Mouse (Mus musculus) frontal cortex, adult 2 months (tissue): ENCODE results near the gene Sult5a1. TPM values are rescaled to one million over a fixed set of nuclear protein-coding genes. Genes with fewer than 3 reads are reported as not detected.
"Not testable (repeated sequence)": the region's sequence is repeated elsewhere in the genome, so short reads cannot be mapped to it uniquely, and the experiment has no call there.

Experiments used
- DNase-seq, 2 experiments: peaks; one replicate each; pipeline ENCODE4 v3.0.0; 2022; ENCODE audit warnings: low spot score in 1 of 2; ENCODE audit errors: extremely low spot score in 1 of 2
- polyA plus RNA-seq: library from polyadenylated mRNA; depleted of rRNA; stranded (reverse); fragments of >200 nt; gene quantifications from 2 replicates; pipeline ENCODE4 v1.2.3, GENCODE M21; 2012

Gene Sult5a1
- polyA plus RNA-seq, 1 experiment = 0.98 TPM

DNA sequence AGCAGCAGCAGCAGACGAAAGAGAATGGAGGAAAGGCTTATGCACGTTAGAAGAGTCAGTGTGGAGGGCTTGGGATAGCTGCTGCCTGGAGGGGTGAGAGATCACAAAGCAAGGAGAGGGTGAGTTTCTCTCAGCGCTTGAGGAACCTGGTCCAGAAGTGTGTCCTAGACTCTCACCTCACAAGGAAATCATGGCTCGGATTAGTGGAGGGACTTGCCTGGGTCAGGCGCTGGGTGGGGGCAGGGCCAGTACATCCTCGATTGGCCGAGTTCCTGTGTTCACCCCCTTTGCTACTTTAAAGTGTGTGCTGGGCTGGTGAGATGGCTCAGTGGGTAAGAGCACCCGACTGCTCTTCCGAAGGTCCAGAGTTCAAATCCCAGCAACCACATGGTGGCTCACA lies 22.3 kb downstream of the Sult5a1 start:
- no peak for DNase-seq

DNA sequence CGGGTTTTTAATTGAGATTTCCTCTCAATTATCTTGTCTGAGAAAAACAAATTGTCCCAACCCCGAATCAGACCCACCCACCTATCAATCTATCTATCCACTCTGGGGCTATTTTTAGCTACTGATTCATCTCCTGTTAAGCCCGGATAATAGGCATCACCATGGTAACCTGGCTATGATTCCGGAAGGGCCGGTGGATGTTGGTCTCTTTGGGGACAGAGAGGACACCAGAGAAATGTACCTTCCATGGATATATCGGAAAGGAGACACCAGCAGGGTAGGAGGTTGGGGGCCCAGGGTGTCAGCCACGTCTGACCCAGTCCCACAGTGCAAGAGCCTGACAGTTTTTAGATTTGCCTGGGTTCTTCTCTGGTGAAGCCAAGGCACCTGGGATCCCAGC lies 22.7 kb downstream of the Sult5a1 start:
- DNase-seq = peak in 1 of 2 experiments; percentile 42

DNA sequence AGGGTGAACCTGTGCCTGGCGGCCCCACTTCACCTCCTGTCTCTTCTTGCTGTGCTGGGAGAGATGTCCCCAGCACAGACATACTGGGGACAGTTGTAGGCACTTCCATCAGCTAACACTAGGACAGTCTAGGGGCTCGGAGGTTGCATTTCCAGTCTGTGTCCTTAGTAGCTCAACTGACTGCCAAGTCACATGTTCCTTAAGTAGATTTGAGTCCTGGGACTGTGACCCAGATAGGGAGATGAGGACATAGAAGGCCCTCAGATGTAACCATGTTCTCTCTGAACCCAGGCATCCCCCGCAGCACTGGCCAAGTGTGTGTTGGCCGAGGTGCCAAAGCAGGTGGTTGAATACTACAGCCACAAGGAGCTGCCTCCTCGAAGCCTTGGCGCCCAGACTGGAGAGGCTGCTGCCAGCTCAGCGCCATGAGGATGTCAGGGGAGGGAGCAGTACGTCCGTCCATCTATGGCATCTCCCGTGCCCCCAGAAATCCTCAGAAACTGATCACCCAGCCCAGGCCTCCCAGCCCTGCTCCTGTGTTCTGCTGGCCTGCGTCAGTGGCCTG lies 23.9 kb downstream of the Sult5a1 start:
- DNase-seq = no peak

DNA sequence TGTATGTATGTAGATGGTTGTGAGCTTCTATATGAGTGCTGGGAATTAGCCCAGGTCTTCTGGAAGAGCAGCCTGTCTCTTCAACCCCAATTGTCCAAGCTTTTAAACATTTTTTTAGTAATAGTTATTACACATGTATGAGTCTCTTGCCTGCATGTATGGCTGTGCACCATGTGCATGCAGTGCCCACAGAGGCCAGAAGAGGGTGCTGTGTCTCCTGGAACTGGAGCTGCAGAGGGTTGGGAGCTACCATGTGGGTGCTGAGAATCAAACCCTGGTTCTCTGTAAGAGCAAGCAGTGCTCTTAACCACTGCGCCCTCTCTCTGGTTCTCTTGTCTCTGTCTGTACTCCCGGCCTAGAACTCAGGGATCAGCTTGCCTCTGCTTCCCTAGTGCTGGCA lies 25.2 kb downstream of the Sult5a1 start:
- DNase-seq = no peak

DNA sequence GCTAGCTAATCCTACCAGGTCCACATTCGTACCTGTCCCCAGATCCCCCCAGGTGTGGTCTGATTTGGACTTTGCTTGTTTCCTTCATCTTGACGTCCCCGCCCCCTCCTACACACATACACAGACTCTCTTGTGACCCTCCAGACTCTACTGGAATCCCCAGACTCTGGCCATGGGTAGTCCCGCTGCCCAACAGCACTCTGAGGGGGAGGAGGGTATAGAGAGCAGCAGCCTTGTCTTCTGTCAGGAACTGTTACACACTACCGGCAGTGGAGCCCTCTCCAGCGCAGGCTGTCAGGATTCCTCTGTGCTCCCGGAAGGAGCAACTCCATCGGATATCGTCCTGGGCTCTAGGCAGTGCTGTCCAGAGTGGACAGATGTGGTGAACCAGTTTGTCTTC lies 27.1 kb downstream of the Sult5a1 start:
- DNase-seq = no peak

DNA sequence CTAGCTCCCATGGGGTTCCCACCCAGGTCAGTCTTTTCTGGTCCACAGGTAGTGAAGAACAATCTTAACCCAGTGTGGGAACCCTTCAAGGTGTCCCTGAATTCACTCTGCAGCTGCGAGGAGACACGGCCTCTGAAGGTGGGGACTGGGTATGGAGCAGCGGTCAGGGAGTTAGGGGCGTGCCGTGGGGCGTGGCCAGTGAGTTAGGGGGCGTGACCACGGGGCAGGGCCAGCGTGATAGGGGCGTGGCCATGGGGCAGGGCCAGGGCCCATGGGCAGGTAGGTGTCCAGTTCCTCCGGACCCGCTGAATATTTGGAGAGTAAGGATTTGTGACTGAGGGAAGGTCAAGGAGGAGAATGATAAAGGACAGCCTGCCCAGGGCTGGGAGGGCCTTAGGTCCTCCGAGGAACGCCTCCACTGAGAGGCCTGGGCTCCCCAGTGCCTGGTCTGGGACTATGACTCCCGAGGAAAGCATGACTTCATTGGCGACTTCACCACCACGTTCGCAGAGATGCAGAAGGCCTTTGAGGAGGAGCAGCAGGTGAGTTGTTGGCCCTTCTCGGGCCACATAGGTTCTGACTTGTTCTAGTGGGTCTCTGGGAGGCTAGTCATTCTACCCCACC lies 31.8 kb downstream of the Sult5a1 start:
- no peak for DNase-seq

DNA sequence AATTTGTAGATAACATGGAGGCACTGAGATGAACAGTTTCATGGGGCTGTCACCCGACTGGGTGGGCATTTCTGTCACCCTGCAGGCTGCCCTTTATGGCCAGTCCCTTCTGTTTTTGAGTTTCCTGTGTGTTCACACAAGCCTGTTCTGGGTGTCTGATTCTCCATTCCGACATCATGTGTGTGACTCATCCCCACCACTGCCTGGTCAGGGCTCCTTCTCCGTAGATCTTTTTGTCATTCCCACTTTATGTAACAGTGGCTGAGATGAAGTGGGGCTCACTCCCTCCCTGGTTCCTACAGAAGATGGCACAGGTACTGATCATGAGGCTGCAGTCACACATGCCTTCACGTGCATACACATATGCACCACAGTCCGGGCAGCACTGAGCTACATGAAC lies 35.4 kb downstream of the Sult5a1 start:
- DNase-seq = peak in 1 of 2 experiments; percentile 32

DNA sequence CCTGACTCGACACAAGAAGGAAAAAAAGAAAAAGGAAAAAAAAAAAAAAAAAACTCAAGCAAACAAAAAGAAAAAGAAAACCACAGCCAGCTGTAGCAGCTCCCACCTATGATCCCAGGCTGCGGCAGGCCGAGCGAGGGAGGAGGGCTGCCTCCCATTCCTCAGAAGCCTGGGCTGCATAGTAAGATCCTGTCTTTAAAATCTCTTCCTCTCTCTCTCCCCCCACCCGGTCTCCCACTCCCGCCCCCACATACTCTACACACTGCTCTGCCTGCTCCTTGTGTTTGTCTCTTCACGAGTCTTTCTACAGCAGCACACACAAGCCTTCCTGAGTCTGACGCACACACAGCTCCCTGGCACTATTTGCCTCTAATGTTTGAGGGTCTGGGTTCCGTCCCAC lies 36.1 kb downstream of the Sult5a1 start:
- DNase-seq = peak in 1 of 2 experiments; percentile 36

DNA sequence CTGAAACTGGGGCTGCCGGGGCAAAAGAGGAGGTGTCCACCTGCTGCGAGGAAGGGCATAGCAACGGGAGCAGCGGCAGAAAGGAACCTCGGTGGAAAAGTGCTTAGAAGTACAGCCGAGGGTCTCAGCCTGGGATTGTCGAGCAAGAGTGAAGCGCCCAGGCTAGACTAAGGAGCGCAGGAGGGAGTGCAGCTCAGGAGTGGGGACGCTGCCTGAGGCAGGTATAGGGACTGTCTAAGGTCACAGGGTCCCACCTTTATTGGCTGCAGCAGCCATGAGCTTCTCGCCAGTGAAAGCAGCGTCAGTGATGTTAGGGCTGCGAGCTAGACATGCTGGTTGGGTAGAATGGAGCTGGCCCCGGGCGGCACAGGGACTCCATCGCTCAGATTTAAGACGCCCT lies 40.4 kb downstream of the Sult5a1 start:
- no peak for DNase-seq

DNA sequence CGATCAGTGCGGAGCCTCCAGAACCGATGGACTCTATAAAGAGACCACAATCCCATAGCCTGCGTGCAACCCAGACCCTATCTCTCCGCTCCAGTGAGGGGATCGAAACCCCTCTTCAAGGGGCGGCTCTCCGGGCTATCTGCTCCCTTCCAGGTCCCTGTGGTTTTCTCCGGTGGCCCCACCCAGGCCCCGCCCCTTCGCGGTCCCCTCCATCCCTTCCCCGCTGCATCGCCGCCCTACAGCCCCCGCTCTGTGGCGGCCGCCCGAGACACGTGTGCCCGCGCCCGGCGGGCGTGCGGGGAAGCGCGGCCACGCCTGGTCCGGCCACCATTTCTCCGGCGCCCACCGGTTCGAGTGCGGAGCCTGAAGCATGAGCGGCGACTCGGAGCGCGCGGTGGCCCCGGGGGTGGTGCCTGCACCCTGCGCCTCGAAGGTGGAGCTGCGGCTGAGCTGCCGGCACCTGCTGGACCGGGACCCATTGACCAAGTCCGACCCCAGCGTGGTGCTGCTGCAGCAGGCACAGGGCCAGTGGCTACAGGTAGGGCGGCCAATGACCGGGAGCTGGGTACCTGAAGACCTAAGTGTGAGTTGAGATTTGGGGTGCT lies 40.9 kb downstream of the Sult5a1 start, which contains the start of gene Cpne7:
TSS of gene Cpne7 (plus strand) at position 248 of the 605 bp plus-strand sequence.
- DNase-seq = no peak

DNA sequence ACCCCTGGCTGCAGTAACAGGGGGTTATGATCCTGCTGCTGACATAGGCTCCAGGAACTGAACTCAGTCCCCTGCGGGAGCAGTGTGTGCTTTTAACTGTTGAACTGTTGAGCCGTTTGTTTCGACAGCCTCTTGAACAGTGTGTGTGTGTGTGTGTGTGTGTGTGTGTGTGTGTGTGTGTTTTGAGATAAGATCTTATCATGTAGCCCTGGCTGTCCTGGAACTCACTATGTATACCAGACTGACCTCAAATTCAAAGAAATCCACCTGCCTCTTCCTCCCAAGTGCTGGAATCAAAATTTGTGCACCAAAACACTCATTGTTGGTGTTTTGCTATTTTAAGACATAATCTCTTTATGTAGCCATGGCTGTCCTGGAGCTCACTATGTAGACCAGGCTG lies 43.5 kb downstream of the Sult5a1 start:
- DNase-seq = no peak

DNA sequence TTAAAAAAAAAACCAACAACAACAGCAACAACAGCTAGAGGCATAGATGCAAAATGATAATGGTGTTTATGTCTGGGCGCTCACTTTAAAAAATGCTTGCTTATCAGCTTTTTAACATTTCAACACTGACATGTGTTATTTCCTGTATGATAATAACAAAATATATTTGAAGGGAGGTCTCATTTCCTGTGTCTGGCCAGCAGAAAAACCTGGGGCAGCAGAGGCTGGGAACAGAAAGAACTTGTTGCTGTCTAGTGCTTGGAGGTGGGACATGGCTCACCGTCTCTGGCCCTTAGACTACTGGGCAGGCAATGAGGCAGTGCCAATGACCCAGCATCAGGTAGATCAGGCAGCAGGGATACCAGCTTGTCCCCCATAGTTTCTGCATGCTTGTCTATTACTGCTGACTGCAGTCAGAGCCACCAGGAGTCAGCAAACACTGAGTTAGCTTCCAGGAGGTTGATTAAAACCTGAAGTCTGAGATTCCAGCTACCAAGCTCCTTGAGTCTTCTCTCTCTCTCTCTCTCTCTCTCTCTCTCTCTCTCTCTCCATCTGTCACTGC lies 44.1 kb downstream of the Sult5a1 start:
- no peak for DNase-seq

DNA sequence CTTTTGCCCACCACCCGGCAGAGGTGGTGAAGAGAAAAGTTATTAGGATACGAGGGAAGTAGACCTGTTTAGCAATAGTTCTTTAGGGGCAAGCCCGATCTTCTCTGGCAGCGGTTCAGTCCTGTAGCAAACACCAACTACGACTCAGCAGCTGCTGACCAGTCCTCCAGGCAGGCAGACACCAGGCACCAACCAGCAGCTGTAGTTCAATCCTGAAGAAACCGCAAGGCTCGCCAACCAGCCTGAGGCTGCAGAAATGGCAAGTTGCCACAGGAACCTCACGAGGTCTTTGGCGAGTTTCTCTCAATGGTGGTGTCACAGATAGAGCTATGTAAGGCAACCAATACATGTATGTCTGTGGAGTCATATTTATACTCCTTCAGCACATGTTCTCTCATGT lies 45.2 kb downstream of the Sult5a1 start:
- no peak for DNase-seq

DNA sequence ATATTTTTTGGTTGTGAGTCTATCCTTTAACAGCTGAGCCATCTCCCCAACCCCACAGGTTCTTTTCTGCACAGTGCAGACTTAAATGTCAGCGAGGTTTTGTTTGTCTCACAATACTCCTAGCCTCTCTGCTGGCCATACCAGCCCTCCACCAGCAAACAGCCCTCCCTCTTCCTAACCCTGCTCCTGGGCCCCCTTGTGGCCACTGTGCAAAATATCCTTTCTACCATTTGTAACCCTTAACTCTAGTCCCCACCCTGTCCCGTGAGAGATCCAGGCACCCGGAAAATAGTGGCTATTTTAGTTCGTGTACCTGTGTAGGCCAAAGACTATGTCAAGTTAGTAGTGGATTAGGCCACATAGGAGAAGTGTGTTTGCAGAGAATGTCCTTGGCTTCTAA lies 47.5 kb downstream of the Sult5a1 start:
- no peak for DNase-seq

DNA sequence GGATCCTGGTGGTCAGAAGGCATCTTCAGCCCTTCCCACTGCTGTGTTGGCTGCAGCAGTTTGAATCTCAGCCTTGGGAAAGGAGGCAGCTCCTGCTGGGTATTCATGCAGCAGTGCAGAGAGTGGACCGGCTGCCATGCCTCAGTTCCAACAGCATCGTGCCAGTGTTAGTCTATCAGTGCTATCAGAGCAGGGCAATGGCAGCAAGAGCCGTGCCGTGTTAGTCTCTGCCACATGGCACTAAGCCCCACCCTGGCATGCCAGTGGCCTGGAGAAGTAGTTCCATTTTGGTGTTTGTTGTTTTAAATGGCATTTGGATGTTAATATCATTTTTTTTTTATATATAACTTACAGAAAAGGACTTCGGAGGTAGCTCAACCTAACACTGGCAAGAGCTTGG lies 49.2 kb downstream of the Sult5a1 start:
- no peak for DNase-seq

DNA sequence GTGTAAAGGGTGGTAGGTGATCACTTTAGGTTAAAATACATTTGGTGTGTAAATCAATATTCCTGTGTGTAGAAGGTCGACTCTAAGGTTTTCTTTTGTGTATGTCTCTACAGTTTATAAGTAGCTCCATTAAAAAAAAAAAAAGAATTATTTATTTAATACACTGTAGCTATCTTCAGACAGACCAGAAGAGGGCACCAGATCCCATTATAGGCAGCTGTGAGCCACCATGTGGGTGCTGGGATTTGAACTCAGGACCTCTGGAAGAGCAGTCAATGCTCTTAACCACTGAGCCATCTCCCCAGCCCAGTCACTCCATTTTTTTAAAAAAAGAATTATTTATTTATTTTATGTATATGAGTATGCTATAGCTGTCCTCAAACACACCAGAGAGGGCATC lies 50.1 kb downstream of the Sult5a1 start:
- no peak for DNase-seq

DNA sequence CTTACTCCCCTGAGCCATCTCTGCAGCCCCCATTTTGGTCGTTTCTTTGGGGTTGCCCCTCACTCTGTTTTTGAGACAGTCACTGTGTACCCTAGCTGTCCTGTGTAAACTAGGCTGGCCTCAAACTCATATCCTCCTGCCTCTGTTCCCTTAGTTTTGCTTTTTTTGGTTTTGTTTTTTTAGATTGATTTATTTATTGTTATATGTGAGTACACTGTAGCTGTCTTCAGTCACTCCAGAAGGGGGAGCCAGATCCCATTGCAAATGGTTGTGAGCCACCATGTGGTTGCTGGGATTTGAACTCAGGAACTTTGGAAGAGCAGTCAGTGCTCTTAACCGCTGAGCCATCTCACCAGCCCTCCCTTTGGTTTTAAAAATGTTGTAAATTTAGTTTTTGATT lies 51.6 kb downstream of the Sult5a1 start:
- DNase-seq = no peak

DNA sequence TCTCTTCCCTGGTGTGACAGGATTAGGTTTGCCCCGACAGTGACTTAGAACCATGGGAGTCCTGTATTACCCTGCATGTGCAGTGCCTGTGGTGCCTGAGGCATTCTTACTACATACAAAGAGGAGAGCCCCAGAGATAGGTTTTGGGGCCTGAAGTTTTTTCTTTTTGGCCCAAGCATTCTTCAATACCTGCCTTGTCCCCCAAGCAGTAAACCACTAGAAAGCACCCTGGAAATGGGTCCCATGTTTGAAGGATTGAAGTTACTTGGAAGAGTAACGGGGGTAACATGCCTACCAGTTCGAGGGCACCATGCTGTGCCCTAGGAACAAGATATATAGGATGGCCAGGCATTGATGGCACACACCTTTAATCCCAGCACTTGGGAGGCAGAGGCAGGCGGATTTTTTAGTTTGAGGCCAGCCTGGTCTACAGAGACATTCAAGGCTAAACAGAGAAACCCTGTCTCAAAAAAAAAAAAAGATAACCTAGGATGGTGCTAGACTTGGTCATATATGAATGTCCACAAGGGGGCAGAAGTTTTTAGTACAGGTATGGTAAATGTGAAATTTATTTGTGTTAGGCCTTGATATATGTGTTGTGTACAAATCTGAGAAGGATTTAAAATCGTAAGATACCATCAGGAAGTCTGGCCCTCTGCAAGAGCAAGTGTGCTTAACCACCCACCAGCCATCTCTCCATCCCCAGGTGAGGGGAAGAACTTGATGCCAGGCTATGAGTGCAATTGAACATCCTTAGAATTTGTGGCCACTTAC lies 52.4 kb downstream of the Sult5a1 start:
- peak in 1 of 2 experiments; percentile 74 for DNase-seq

DNA sequence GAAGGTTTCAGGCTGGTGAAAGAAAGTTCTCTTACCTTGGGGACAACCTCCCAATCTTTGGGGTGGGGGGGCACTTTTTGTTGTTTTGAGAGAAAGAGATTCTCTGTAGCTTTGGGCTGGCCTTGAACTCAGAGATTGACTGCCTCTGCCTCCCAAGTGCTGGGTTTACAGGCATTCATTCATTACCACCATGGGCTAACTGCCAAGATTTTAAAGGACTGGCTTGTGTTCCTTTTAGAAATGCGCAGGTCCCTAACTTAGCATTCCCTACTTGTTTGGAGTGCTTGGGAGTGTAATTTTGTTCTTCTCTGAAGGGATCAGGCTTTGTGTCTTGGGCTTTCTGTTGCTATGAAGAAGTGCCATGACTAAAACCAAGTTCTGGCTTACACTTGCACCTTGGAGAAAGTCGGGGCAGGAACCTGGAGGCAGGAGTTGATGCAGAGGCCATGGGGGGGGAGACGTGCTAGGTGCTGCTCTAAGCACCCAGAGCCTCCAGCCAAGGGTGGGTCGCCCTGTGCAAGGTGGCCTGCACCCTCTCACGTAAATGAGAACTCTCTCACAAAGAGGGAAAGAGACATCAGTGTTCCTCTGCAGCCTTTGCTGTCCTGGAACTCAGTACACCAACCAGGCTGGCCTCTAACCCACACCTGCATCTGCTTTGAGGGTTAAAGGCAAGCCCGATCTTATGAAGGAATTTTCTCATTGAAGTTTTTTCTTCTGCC lies 53.9 kb downstream of the Sult5a1 start:
- no peak for DNase-seq

DNA sequence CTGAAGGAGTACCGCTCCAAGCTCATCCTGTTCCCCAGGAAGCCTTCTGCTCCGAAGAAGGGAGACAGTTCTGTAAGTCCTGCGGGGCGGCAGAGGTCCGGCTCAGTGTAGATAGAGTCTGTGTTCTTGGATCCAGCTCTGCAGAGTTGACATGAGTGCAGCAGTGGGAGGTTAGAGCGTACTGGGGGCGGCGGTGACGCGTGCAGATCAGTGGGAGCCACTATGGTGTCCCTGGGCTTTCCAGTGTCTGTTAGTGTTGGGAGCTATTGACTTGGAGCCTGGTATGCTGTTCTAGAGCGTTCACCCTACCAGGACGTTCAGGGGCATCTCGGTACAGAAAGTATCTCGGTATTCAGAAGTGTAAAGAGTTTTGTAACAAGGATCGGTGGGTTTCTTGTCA lies 54.8 kb downstream of the Sult5a1 start:
- no peak for DNase-seq

DNA sequence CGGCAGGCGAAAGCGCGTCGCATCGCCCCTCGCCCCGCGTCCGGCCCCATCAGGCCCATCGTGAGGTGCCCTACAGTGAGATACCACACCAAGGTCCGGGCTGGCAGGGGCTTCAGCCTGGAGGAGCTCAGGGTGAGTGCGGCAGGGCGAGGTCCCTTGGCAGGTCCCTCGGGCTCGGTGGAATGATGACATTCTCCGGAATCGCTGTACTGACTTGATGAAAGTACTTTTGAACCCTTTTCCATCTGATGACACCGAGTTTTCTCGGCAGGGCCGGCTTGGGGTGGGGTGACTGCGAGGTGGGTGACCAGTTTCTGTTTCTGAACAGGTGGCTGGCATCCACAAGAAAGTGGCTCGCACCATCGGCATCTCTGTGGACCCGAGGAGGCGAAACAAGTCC lies 55.3 kb downstream of the Sult5a1 start:
- not testable (repeated sequence) for DNase-seq
